Mouse (Mus musculus): ENCODE data around the gene Tnni3k.

The Tnni3k gene

DNA sequence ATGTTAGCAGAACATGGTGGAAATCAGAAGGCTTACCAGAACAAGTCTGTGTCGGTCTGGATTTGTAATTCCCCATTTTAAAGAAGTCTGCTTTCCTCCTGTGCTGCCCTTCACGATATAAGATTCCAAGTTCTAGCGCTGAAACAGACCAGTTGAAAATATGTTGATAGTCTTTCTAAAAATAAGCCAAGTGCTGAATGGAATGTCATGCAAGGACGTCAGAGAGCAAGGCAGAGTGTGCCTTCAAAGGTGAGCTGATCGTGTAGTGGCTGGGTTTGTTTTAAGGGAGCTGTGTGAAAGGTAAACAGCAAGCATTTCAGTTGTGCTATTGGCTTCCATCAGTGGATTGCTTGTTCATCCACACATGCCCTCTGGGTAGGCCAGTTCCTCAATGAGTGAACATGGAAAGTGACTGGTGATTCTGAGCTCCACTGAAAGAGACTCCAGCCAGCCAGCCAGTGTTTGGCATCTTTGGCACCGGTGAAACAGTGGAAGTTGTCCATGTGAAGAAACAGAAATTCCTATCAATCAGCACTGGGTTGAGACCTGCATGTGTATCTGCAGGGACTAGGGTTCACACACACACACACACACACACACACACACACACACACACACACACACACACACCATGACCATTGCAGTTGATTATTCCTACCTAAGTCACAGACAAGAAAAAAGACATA is at the start of gene Tnni3k:
TSS of gene Tnni3k (minus strand) at position 177 of the 686 bp plus-strand sequence.
- DNase-seq (ENCODE audit: extremely low read depth, low read depth, low spot score) = no peak

DNA sequence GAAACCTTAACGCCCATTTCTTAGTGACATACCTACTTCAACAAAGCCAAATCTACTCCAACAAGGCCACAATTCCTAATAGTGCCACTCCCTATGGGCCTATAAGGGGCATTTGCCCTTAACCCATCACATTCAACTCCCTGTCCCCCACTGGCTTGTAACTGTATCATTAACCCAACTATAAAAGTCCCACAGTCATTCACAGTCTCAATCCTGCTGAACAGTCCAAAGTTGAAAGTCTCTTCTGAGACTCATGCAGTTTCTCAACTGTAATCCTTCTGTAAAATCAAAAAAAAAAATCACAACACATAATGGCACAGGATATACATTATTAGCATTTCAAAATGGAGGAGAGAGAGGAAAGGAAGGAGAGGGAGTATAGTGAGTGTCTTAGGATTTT is 44.1 kb upstream of the Tnni3k start:
- no peak for DNase-seq (ENCODE audit: extremely low read depth, low read depth, low spot score)

DNA sequence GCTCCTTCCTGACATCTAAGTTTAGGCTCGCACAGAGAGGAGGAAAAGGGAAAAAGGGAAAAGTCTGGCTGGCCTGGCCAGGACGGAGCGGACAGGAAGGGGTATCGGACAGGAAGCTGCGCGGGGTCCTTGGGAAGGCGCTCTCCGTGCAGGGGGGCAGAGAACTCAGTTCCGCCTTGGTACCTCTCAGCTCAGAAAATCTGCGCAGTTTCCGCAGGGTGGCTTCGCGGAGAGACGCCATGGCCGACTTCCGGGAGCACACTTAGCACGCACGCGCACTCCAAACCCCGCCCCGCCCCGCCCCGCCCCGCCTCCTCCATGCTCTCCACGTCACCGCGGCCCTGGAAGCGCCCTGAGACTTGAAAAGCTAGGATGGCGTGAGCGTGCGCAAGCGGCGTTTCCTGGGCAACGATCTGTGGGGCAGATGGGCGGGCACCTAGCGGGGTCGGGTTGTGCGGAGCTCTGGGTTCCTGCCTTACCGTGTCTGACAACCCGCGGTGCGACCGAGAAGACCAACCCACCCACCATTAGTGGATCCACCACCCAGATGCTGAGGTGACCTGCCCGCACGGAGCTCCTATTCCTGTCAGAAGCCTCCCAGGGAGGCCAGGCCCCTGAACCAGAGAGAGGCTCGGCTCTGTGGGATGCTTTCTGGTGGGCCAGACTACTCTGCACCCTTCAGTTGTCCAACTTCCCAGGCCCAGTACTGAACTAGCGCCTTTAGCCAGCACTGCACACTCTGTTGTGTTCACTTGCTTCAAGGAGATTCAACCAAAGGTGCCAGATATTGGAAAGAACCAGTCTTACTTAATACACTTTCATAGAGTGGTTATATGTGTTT is 38.1 kb upstream of the Tnni3k start, which contains the start of the genes Fpgt and Lrriq3:
TSS of gene Fpgt (minus strand) at position 288 of the 841 bp plus-strand sequence.
TSS of gene Lrriq3 (plus strand) at position 319 of the 841 bp plus-strand sequence.
- DNase-seq (ENCODE audit: extremely low read depth, low read depth, low spot score) = peak; percentile 23

DNA sequence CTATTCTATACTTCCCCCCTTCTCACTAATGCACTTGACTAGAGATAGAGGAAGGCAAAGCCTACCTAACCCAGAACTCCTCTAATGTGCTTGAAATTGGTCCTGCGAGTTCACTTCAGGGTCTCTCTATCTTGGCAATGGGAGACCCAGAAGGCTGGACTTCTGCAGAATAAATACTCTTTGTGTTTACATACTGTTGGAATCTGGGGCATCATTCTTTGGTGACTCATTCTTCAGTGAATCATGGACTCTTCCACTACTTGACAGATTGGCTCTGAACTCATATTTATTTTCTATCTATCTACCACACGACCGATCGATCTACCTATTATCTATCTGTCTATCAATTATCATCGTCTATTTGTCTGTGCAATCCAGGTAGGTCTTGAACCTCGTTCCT is 36.9 kb upstream of the Tnni3k start:
- no peak for DNase-seq (ENCODE audit: extremely low read depth, low read depth, low spot score)

DNA sequence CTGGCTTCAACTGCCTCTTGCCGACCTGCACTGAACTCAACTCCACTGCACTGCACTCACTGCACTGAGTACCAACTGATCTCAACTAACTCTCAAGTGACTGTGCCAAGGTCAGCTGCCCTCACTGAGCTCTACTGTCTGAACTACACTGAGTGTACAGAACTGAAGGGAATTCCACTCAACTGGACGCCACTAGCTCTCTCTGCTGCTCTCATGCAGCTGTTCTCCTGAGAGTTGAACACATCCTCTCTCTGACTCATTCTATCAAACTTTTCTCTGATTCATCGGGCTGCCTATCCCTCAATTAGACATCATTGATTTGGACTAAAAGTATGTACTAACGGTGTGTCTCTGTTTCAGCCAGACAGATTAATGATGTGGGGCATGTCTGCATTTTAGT is 22.7 kb upstream of the Tnni3k start:
- no peak for DNase-seq (ENCODE audit: extremely low read depth, low read depth, low spot score)

DNA sequence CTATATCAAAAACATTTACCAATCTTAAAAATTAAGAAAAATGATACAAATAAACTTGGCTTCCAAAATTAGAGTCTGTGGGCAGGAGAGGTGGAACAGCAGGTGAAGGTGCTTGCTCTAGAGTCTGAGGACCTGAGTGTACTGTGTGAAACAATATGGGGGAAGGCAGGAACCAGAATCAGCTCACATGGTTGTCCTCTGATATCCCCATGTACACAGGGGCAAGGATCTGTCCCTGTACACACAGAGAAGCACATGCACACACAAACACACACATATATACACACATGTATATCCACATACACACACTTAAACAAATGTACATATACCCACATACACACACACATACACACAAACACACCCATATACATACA is 4.2 kb upstream of the Tnni3k start:
- no peak for DNase-seq (ENCODE audit: extremely low read depth, low read depth, low spot score)

DNA sequence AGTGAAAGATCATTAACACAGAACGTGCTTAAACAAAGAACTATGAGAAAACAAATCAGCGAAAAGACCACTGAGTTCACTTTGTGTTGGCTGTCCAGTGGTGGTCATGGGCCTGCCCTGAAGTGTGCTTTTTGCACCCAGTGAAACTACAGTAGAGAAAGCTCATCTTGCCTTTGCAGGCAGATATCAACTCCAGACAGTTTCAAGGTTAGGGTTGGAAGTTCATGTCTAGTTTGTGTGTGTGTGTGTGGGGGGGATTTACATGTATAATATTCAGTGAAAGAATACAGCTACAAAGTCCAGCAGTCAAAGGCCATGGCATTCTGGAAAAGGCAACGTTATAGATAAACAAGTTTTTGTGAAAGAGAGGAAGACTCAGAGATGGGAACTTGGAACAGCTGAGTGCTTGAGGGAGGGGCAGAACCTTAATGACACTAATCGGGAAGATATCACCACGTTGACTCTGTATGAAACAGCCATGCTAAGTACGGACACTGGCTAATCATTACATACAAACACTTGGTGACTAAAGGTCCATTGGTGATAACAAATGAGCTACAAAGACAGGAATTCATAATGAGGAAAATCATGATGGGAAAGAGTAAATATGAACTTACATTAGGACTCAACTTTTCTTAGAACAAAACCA is 3.7 kb upstream of the Tnni3k start:
- no peak for DNase-seq (ENCODE audit: extremely low read depth, low read depth, low spot score)

DNA sequence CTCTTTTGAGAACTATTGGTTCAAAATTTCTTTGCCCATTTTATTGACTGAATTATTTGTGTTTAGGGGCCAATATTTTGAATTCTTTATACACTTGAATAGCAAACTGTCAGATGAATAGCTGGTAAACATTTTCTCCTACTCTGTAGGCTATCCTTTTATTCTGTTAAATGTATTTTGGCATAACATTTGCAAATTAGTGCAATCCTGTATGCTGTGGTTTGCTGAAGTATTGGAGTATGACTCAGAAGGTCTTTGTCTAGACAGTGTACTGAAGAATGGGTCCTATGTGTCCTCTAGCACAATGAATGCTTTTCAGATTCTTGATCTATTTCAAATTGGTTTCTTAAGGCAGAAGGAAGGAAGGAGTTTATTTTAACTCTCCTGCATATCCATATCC is 2.4 kb upstream of the Tnni3k start:
- no peak for DNase-seq (ENCODE audit: extremely low read depth, low read depth, low spot score)

DNA sequence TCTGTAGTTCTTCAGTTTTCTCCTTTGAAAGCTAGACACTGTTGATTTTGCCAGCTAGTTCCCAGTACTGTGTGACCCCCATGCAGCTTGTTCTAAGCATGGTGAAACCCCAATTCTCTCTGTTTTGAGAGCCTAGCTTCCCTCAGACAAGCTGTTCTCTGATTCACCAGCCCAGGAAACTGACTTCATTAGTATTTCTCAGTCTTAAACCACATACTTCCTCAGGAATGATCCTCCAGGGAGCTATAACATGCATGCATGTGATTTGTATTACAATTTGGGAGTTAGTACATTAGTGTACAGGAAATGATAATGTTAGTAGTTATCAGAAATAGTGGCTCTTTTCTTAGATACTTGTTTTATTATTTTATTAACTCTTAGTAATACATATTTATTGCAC is 1.4 kb upstream of the Tnni3k start:
- DNase-seq (ENCODE audit: extremely low read depth, low read depth, low spot score) = no peak

DNA sequence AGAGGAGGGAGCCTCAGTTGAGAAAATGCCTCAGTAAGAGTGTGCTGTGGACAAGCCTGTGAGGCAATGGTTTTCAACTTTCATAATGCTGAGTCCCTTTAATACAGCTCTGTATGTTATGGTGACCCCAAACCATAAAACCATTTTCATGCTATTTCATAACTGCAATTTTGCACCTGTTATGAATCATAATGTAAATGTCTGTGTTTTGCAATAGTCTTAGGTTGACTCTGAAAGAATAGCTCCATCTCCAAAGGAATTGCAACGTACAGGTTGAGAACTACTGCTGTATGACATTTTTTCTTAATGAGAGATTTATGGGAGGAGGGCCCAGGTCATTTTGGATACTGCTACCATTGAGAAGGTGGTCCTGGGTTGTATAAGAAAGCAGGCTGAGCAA is 2.0 kb downstream of the Tnni3k start:
- DNase-seq (ENCODE audit: extremely low read depth, low read depth, low spot score) = no peak

DNA sequence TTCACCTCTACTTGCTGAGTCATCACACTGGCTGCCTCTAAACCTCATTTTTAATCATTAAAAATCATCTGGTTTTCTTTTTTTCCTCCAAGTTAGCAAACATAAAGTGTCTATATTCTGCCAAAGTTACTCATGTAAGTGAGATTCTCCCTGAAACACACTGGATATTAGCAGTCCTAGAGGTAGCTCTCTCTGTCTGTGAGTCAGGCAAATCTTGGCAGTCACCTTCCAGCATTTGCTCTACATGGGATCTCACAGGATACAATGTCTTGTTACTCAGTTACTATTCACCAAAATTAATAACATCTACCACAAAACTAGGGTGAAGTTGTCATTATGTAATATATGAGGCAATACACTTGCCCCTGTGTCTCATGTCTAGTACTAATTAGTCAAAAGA is 3.2 kb downstream of the Tnni3k start:
- no peak for DNase-seq (ENCODE audit: extremely low read depth, low read depth, low spot score)

DNA sequence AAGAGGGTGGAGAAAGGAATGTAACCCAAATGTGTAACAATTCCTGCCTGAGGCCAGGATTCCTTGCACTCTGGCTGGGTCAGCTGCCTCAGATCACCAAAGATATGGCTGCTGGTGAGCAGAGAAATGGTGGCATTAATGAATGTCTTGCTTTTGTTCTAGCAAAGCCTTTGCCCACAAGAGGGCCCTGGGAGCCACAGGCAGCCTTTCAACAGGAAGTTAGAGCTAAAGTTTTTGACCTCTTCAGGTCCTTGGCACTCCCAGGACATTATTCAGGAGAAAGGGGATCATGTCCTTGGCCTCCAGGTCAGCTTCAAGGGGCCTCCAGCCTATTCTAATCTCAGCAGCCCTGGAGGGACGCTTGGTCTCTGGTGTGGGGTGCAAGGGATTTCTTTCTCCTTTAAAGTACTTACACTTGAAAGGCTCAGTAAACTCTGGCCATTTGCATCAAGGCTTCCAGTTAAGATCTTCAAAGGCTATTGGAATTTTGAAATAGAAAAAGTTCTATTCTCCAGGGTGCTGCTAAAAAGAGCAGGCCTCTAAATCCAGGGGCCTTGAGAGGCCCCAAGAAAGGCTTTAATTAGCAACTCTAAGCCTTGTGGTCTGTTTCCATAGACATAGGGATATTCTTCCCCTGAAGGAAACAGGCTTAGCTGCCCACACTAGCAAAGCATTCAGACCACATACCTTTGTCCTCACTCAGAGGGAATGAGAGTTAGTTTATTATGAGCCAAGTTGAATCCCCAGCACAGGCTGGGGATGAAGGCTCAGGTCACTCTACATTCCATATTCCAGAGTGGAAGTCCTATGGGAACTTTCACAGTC is 16.0 kb downstream of the Tnni3k start:
- DNase-seq (ENCODE audit: extremely low read depth, low read depth, low spot score) = no peak

DNA sequence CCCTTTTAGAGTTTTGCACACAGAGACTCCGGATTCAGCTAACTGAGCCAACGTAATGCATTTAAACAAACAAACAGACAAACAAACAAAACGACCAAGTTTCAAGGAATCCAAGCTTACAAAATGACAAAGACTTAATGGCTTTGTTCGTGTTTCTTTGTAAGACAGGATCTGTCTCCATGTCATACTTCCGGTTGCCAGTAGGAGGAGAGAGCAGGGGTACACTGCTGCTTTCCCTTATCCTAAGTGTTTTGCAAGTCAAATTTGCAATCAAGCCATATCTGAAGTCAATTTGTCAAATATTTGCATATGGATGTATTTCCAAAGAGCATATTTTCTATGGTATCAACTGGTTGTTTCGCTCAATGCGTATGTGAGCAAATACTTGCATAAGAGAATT is 20.9 kb downstream of the Tnni3k start:
- DNase-seq (ENCODE audit: extremely low read depth, low read depth, low spot score) = no peak

DNA sequence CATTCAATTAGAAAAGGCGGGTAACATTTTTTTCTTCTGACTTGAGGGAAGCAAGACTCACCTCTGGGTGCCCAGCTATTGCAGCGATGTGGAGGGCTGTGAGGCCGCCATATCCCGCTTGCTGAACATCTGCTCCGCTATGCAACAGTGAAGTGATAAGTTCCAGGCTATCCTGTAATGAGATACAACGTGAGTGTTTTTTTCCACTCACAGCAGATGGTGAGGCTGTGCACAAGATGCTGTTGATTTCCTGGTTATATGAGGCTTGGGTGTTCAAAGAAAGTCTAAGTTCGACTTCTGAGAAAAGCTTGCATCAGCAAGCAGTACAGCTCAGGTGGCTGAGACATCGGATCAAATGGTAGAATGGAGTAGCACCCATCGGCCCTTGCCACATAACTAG is 25.0 kb downstream of the Tnni3k start:
- no peak for DNase-seq (ENCODE audit: extremely low read depth, low read depth, low spot score)

DNA sequence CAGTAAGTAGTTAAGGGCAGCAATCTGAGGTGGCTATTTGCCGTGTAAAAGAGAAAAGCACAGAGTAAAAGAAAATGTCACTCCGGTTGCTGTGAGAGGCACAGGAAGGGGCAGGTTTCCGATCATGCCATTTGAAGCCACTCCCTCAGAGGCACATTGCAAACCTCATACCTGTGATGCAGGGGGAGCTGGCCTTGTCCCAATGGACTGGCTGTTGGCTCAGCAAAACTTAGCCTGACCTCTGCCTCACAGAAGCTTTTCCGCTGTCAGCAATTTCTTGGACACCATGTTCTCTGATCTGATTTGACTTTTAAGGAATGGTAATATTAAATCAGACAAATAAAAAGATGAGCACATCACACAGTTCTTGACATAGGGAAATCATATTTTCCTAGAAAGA is 52.4 kb downstream of the Tnni3k start:
- DNase-seq (ENCODE audit: extremely low read depth, low read depth, low spot score) = no peak

DNA sequence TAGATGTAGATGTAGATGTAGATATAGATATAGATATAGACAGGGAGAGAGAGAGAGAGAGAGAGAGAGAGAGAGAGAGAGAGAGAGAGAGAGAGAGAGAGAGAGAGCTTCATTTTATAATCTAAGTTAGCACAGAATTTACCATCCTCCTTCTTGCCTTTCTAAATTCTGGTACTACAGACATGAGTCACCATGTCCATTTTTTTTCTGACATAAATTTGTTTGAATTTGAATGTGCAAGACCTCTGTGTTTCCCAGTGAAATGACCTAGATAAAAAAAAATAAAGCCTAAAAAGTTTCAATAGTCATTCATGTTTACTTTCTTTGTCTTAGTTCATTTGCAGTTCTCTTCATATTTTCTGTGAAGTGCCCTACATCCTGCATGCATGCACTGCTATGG is 54.2 kb downstream of the Tnni3k start:
- DNase-seq (ENCODE audit: extremely low read depth, low read depth, low spot score) = no peak

DNA sequence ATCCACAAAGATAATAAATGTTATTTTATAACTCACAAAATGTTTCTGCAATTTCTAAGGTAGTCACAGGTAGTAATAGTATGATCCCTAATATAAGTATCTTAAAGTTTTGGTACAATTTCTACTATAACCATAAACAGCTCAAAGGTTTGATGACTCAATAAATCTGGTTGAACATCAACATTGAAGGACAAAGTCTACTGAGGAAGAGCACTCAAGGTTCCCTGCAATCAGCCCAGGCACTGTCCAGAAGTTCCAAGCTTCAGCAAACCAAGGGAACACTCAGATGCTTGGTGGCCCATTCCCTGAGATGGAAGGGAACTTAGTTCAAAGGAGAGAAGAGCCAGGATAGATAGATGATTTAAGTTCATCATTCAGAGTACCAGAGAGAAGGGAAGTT is 62.5 kb downstream of the Tnni3k start:
- no peak for DNase-seq (ENCODE audit: extremely low read depth, low read depth, low spot score)

DNA sequence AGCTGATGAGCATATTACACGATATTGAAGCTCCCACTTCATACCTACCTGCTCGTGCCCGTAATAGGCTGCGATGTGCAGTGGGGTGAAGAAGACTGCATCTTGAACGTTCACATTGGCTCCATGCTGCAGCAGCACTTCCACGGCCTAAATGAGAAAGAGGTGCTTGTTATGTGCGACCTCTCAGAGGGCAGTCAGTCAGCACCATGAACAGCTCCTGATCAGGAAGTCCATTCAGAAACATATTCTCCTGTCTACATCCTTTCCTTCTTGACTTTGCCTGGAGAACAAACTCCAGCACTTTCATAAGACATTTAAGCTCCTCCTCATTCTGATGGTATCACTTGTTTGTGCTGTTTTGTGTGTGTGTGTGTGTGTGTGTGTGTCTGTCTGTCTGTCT is 76.1 kb downstream of the Tnni3k start:
- DNase-seq (ENCODE audit: extremely low read depth, low read depth, low spot score) = no peak

DNA sequence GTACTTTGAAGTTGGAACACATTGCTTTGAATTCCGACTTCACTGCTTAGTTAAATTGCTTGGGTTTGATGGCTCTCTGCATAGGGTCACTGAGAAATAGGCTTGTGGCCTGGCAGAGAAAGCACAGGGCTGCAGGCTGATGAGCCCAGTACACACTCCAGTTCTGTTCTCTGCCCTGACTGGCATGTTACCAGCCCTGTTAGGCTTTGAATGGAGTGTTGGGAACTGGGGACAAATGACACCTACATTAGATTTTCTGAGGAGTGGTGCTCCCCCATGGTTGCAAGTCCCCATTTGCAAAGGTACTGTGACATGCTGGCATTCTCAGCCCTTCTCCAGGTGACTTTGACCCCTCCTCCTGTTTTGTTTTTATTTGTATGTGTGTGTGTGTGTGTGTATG is 83.6 kb downstream of the Tnni3k start:
- DNase-seq (ENCODE audit: extremely low read depth, low read depth, low spot score) = no peak

DNA sequence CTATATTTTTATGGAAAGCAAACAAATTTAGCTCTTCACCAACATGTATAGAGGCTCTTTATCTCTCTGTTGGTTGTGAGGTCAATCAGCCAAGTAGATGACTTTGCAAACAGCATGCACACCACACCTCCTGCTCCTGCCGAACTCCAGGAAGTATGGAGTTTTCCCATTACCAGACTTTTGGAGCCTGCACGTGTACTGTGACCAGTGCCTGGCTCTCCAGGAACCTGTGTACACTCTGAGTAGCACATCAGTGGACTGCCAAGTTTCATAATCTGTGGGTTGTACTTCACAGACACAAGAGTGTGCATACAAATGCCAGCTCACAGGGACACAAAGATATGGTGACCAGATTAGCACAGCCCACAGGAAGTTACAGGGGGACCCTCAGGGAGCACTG is 84.2 kb downstream of the Tnni3k start:
- DNase-seq (ENCODE audit: extremely low read depth, low read depth, low spot score) = no peak

DNA sequence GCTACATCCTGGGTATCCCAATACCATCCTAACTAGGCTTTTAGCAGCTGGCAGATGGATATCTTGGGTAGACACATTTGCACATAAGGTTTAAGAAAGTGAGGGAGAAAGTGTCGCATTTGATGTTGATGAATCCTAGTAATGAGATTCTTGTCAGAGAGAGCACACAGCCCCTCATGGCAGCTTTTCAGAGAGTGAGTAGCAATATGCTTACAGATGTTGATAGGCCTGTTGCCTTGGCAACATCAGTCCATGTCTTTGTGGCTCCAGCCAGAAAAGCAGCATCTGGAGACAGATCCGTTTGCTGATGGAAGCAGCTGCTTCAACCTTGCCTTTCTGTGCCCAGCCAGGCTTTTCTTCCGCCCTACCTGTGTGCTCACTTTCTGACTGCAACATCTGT is 93.9 kb downstream of the Tnni3k start:
- no peak for DNase-seq (ENCODE audit: extremely low read depth, low read depth, low spot score)

Measured in fat pad, adult 2 months (tissue).